Comparison of ENCODE assay signal across 9 mouse cellular contexts in genomic region chr11:69211431-69211830, GRCm38 (mm10). TPM values are rescaled to one million over a fixed set of nuclear protein-coding genes. Genes with fewer than 3 reads are reported as not detected.
DNase-seq lines count a peak whose midpoint lies in the region; ATAC-seq and TF ChIP-seq lines count a peak whose summit lies in the region.
"Had no signal": no experiment of that assay in that cellular context is flagged by ENCODE, and none has a peak within 500 bp of the region (broad histone marks: within the 10 kb centered on the region; RNA-seq: fewer than 3 reads in every experiment).

No protein-coding gene starts in this region.

- no peak for TF ChIP-seq POLR2A in olfactory bulb, adult 2 months (IDR thresholded peaks at IDR 0.05; ENCODE audit: insufficient read depth, low read depth, low read length)

- TF ChIP-seq CTCF in olfactory bulb, adult 2 months (IDR thresholded peaks at IDR 0.05; ENCODE audit: insufficient read depth, low read depth, low read length) = no peak

- no peak for DNase-seq in neural tube, embryonic 11.5 days (ENCODE audit: low spot score)
- no peak for DNase-seq in neural tube, embryonic 10.5 days (ENCODE audit: extremely low spot score, low spot score)
- DNase-seq in layer of hippocampus, postnatal 14 days (ENCODE audit: low spot score in 2 of 2) = peak; percentile 56 to 81
- no peak for DNase-seq in ovary, postnatal 36 days (ENCODE audit: low spot score)
- no peak for DNase-seq in ovary, postnatal 10 days (ENCODE audit: low spot score)

- 0 out of 2 replicates have a peak overlapping the region, but pooled peaks have one; percentile 2 for H3K4me2 ChIP-seq in neural tube, embryonic 11.5 days (ENCODE audit: low read depth)
- H3K4me2 ChIP-seq: liver, embryonic 15.5 days had no signal

- no peaks in the 10 kb centered on the region for H3K27me3 ChIP-seq in neural tube, embryonic 11.5 days (ENCODE audit: control insufficient read depth, insufficient read depth, low read length)

- no peak overlapping the region for H3K27ac ChIP-seq in neural tube, embryonic 11.5 days (ENCODE audit: low read depth, low read length)
- no peak overlapping the region for H3K27ac ChIP-seq in olfactory bulb, adult 2 months (ENCODE audit: insufficient read depth, low read depth, low read length)
- H3K27ac ChIP-seq: liver, embryonic 15.5 days had no signal

- no peak overlapping the region for H3K4me3 ChIP-seq in neural tube, embryonic 11.5 days (ENCODE audit: low read depth, low read length)
- H3K4me3 ChIP-seq in olfactory bulb, adult 2 months (ENCODE audit: insufficient read depth, low read depth, low read length) = peak overlapping the region; percentile 6; the same call in 1 of the 2 replicates
- H3K4me3 ChIP-seq: liver, embryonic 15.5 days had no signal

- H3K9me3 ChIP-seq in neural tube, embryonic 11.5 days (ENCODE audit: control insufficient read depth, low read length) = no peaks in the 10 kb centered on the region
- H3K9me3 ChIP-seq: liver, embryonic 15.5 days had no signal

- no peak overlapping the region for H3K9ac ChIP-seq in neural tube, embryonic 11.5 days (ENCODE audit: low read length)
- H3K9ac ChIP-seq: liver, embryonic 15.5 days had no signal

- H3K36me3 ChIP-seq in neural tube, embryonic 11.5 days (ENCODE audit: control insufficient read depth, insufficient read depth, low read length) = no peaks in the 10 kb centered on the region
- H3K36me3 ChIP-seq: liver, embryonic 15.5 days had no signal

- H3K4me1 ChIP-seq in neural tube, embryonic 11.5 days (ENCODE audit: control insufficient read depth, insufficient read depth, low read length) = no peaks in the 10 kb centered on the region
- H3K4me1 ChIP-seq in olfactory bulb, adult 2 months (ENCODE audit: control insufficient read depth, insufficient read depth, low read length) = no peaks in the 10 kb centered on the region
- H3K4me1 ChIP-seq: liver, embryonic 15.5 days had no signal

- ATAC-seq in neural tube, embryonic 11.5 days (ENCODE audit: insufficient read depth, low FRiP score, low TSS enrichment) = no peak
- ATAC-seq in frontal cortex, adult (ENCODE audit: low TSS enrichment) = peak; percentile 99
- ATAC-seq in inflammation-experienced regulatory T-cells, adult 6 months = no peak

- WGBS in neural tube, embryonic 11.5 days = 38% methylated on average over 2 of the region's 2 CpGs
- WGBS in olfactory bulb, adult 2 months = 34% methylated on average over 2 of the region's 2 CpGs

RNA-seq across cellular contexts. Expression of gene Alox8, which starts 13.8 kb away (rescaled TPM):
- 0.30 TPM in 1 of 2 replicates, not detected in the other for polyA plus RNA-seq in neural tube, embryonic 11.5 days (2014; fragmentation: Nextera tagmentation; extraction: Ambion mirVana)
- total RNA-seq in layer of hippocampus, postnatal 14 days (2021) = 1 to 10 TPM; 5.5 to 8.4 TPM
- polyA plus RNA-seq in olfactory bulb, adult 2 months (2012; ENCODE audit: insufficient read depth, insufficient read length, low replicate concordance, missing spikeins) = not detected in 2 replicates
- 1 to 10 TPM; 3.7 to 5.0 (median 3.9) TPM for polyA plus RNA-seq in inflammation-experienced regulatory T-cells, adult 6 months (2017; shearing (Covaris generic))

RNA-seq across cellular contexts. Expression of gene Gucy2e, which starts 25.4 kb away (rescaled TPM):
- 0.07 TPM in 1 of 2 replicates, not detected in the other for polyA plus RNA-seq in neural tube, embryonic 11.5 days (2014; fragmentation: Nextera tagmentation; extraction: Ambion mirVana)
- total RNA-seq in layer of hippocampus, postnatal 14 days (2021) = 1 to 10 TPM; 1.0 to 1.1 TPM
- not detected in 2 replicates for polyA plus RNA-seq in olfactory bulb, adult 2 months (2012; ENCODE audit: insufficient read depth, insufficient read length, low replicate concordance, missing spikeins)
- polyA plus RNA-seq in inflammation-experienced regulatory T-cells, adult 6 months (2017; shearing (Covaris generic)) = under 1 TPM; 0.14 to 0.38 (median 0.17) TPM
- polyA plus RNA-seq: liver, embryonic 15.5 days had no signal

RNA-seq across cellular contexts. Expression of gene Alox12b, which starts 54.6 kb away (rescaled TPM):
- not detected in 2 replicates for polyA plus RNA-seq in neural tube, embryonic 11.5 days (2014; fragmentation: Nextera tagmentation; extraction: Ambion mirVana)
- total RNA-seq in layer of hippocampus, postnatal 14 days (2021) = under 1 TPM; 0.65 to 0.95 TPM
- not detected in 2 replicates for polyA plus RNA-seq in olfactory bulb, adult 2 months (2012; ENCODE audit: insufficient read depth, insufficient read length, low replicate concordance, missing spikeins)
- not detected for polyA plus RNA-seq in inflammation-experienced regulatory T-cells, adult 6 months (2017; shearing (Covaris generic))
- polyA plus RNA-seq: liver, embryonic 15.5 days had no signal

Comparison
In these comparisons a context has a peak if more than half of its experiments do, and no peak if none do; other contexts are left out.
1. DNase-seq: peak in layer of hippocampus, postnatal 14 days (2 of 2); none in neural tube, embryonic 11.5 days (single experiment), neural tube, embryonic 10.5 days (single experiment), ovary, postnatal 36 days (single experiment) and ovary, postnatal 10 days (single experiment).